Mouse (Mus musculus) 3T3-L1 (cell line): Measurements from ENCODE around the gene Gm7951.
"Not testable (repeated sequence)": the region's sequence is repeated elsewhere in the genome, so short reads cannot be mapped to it uniquely, and the experiment has no call there.

Experiments
- DNase-seq: peaks from one replicate; pipeline ENCODE4 v3.0.0-alpha.2; 2015; ENCODE audit warnings: low read depth, low spot score

Gm7951 gene

GRCm38 (mm10) chr14:42117269-42117668, at the start of gene Gm7951:
Gm7951 (minus strand) TSS chr14:42117369.
- not testable (repeated sequence) for DNase-seq

- DNase-seq, result not testable (repeated sequence)
These were observed 45.4 kb upstream of the Gm7951 start, which contains the start of gene Gm17027 for GRCm38 (mm10) chr14:42162522-42162921. Gm17027 (minus strand) TSS chr14:42162622.

GRCm38 (mm10) chr14:42134571-42134970, 17.4 kb upstream of the Gm7951 start:
- not testable (repeated sequence) for DNase-seq

GRCm38 (mm10) chr14:42133806-42134205, 16.6 kb upstream of the Gm7951 start:
- not testable (repeated sequence) for DNase-seq
